Mouse (Mus musculus): Measurements from ENCODE around the gene Gm20388.

DNA sequence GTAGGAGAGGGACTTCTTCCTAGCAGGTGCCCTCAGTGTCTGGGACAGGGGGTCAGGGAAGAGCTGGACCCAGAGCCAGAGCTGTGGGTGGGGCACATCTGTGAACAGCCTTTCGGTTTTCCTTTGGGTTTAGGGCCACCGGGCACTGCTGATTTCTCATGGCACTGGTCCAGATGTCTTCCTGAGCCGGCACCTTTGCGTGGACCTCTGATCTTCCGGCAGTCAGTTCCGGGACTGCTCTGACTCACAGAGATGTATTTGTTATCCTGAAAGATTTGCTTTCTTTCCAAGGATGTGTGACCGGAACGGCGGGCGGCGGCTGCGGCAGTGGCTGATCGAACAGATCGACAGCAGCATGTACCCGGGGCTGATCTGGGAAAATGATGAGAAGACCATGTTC is 828.9 kb downstream of the Gm20388 start:
- TF ChIP-seq GATA1 (IDR thresholded peaks at IDR 0.05; ENCODE audit: borderline replicate concordance, low read length) (no peak), CTCF (IDR thresholded peaks at IDR 0.05; ENCODE audit: low read depth, low read length) (no peak)

All from G1E (cell line).